Mouse (Mus musculus): ENCODE results near the gene Zfp668.

- TF ChIP-seq USF1 (IDR thresholded peaks at IDR 0.05; ENCODE audit: low read depth, low read length) (no peak), CTCF (conservative IDR thresholded peaks at IDR 0.05 in 1 of 2, IDR thresholded peaks at IDR 0.05 in 1 of 2; ENCODE audit: low read depth in 2 of 2, low read length in 2 of 2) (no peak), GABPA (IDR thresholded peaks at IDR 0.05; ENCODE audit: insufficient replicate concordance, low read depth, low read length) (no peak)
Measured at GRCm38 (mm10) chr7:127815116-127815665, 61.4 kb downstream of the Zfp668 start.

All from CH12.LX (cell line).